Mouse (Mus musculus) midbrain, embryonic 14.5 days (tissue): ENCODE data around the gene Mapk1. TPM values are rescaled to one million over a fixed set of nuclear protein-coding genes. Genes with fewer than 3 reads are reported as not detected.

Source experiments
- ATAC-seq: fragments of 200-750 bp; cut with Nextera tagmentation; 2 replicates; pipeline ENCODE4 v1.8.0; 2017; ENCODE audit warnings: moderate number of reproducible peaks, moderate library complexity; ENCODE audit not compliant: low FRiP score, low TSS enrichment
- DNase-seq: peaks from one replicate; pipeline ENCODE4 v3.0.0-alpha.2; 2015
- H3K27ac ChIP-seq: fragments of 300-500 bp; sonication (generic); replicated peaks from 2 replicates; pipeline ENCODE4 v1.5.1; 2014; ENCODE audit warnings: mild to moderate bottlenecking, low read depth, low read length, moderate library complexity
- H3K27me3 ChIP-seq: fragments of 300-500 bp; sonication (generic); 2 replicates; pipeline ENCODE4 v1.6.1; 2014; ENCODE audit warnings: low read length, control low read depth, mixed read lengths; ENCODE audit not compliant: control insufficient read depth, insufficient read depth
- H3K36me3 ChIP-seq: fragments of 300-500 bp; sonication (generic); 2 replicates; pipeline ENCODE4 v1.6.1; 2014; ENCODE audit warnings: low read length, control low read depth; ENCODE audit not compliant: control insufficient read depth, insufficient read depth
- H3K4me1 ChIP-seq: fragments of 300-500 bp; sonication (generic); 2 replicates; pipeline ENCODE4 v1.6.1; 2014; ENCODE audit warnings: mild to moderate bottlenecking, antibody characterized with exemption, low read length, control low read depth; ENCODE audit not compliant: control insufficient read depth, insufficient read depth
- H3K4me2 ChIP-seq: fragments of 300-500 bp; sonication (generic); 2 replicates; pipeline ENCODE4 v1.6.1; 2014; ENCODE audit warnings: mild to moderate bottlenecking, low read length, moderate library complexity
- H3K4me3 ChIP-seq: fragments of 300-500 bp; sonication (generic); replicated peaks from 2 replicates; pipeline ENCODE4 v1.5.1; 2014; ENCODE audit warnings: low read depth, low read length
- H3K9ac ChIP-seq: fragments of 300-500 bp; sonication (generic); replicated peaks from 2 replicates; pipeline ENCODE4 v1.6.1; 2014; ENCODE audit warnings: mild to moderate bottlenecking, low read length, moderate library complexity
- H3K9me3 ChIP-seq: fragments of 300-500 bp; sonication (generic); 2 replicates; pipeline ENCODE4 v1.6.1; 2016; ENCODE audit warnings: low read length, control low read depth, mixed read lengths; ENCODE audit not compliant: control insufficient read depth
- WGBS: fragments of 180-500 bp; shearing (Covaris S2); extraction: QIAGEN DNeasy Blood & Tissue Kit; methylation state at CpG from one replicate; pipeline ENCODE4 v1.1.7; 2014; 5-methylcytosine and 5-hydroxymethylcytosine counted together
- polyA plus RNA-seq: library from polyadenylated mRNA; unstranded; fragments of >200 nt; fragmentation: Nextera tagmentation; extraction: Ambion mirVana; gene quantifications from 2 replicates; pipeline ENCODE4 v1.2.1, GENCODE M21; 2014

Gene Mapk1
- polyA plus RNA-seq, 1 experiment from 2014 or later: 219 TPM

DNA sequence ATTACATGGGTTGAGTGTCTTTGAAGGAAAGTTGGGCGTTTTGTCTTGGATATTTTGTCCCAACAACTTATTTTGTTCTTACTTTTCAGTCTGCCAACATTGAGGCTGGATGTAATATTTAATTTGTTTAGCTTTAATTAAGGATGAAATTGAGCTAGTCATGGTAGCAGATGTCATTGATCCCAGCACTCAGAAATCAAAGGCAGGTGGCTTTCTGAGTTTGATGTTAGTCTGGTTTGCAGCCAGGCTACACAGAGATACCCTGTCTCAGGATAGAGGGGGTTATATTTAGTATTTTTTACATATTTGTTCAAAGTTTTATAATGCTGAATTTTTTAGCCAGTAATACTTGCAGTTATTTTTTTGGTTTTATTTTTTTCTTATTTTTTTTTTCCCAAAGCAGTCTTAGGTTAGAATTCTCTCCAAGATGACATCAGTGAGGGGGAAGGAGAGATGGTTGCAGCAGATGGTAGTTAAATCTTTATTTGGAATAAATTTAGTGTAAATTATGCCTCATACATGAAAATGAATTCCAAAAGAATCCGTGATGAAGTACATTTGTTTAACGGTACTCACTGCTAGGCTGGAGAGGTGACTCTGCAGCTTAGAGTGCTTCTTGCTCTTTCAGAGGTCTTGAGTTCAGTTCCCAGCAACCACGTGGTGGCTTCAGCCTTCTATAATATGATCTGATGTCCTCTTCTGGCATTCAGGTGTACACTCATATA is 47.0 kb downstream of the Mapk1 start:
- no peak overlapping the region for H3K27ac ChIP-seq
- H3K4me1 ChIP-seq: no peaks in the 10 kb centered on the region
- no peak for ATAC-seq
- peaks cover 42% of the 10 kb centered on the region for H3K36me3 ChIP-seq
- DNase-seq: no peak
- no peak overlapping the region for H3K4me3 ChIP-seq
- H3K27me3 ChIP-seq: no peaks in the 10 kb centered on the region
- H3K9me3 ChIP-seq: no peaks in the 10 kb centered on the region
- H3K9ac ChIP-seq: no peak overlapping the region
- WGBS: 57% methylated on average over 4 of the region's 4 CpGs
- H3K4me2 ChIP-seq: no peak overlapping the region

DNA sequence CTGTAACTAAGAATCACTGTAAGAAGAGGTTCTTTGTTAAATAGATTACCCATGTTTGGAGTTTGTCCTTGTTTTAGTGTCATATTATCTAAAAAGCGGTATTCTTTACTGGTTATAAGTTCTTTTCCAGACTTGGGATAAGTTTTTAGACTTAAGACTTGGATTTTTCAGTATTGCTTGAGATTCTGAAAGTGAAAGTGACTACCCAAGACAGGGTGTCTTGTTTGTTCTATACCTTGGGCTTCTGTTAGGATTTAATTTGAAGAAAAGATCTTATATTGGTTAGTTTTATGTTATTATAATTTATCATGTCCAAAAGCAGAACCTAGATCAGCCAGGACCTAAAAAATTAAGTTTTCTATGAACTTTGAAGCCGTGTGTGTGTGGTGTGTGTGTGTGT is 50.6 kb downstream of the Mapk1 start:
- Histone ChIP-seq H3K36me3 (peaks cover 54% of the 10 kb centered on the region), H3K4me2 (no peak overlapping the region), H3K4me1 (no peaks in the 10 kb centered on the region), H3K27ac (no peak overlapping the region), H3K9ac (no peak overlapping the region), H3K27me3 (no peaks in the 10 kb centered on the region), H3K9me3 (no peaks in the 10 kb centered on the region), H3K4me3 (no peak overlapping the region)
- no peak for DNase-seq
- no peak for ATAC-seq
- WGBS: 95% methylated on average over 2 of the region's 2 CpGs

DNA sequence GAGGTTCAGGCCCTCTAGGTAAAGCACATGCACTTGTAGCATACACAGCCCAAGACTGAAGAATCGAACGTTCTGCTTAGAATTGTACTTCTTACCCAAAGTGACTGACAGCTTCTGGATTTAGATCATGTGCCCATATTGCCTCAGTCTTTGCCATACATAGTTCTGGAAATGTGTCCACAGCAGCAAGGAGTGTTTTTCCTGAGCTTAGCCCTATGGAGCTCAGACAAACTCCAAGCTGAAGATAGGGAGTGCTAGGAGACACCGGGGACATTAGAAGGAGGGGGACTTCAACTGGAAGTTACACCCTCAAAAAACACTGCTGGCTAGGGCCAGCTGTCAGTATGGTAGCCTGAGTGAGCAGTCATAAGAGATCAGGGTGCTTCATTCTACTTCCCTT is 57.5 kb downstream of the Mapk1 start:
- 96% methylated on average over 3 of the region's 3 CpGs for WGBS
- Histone ChIP-seq H3K4me1 (no peaks in the 10 kb centered on the region), H3K9me3 (no peaks in the 10 kb centered on the region), H3K27me3 (no peaks in the 10 kb centered on the region), H3K36me3 (peaks cover 82% of the 10 kb centered on the region), H3K4me3 (no peak overlapping the region), H3K4me2 (no peak overlapping the region), H3K9ac (no peak overlapping the region), H3K27ac (no peak overlapping the region)
- no peak for ATAC-seq
- no peak for DNase-seq

DNA sequence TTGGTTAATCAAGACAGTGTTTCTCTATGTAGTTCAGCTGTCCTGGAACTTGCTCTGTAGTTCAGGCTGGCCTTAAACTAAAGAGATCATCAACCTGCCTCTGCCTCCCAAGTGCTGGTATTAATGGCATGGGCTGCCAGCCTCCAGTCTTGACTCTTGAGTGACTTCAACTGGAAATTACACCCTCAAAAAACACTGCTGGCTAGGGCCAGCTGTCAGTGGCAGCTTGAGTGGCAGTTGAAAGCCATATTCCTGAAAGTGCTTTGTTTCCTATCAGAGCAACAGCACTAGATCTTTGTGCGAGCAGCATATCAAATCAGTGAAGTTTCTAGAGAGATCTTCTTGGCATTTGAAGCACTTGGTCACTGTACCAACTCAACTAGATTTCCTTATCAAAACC is 58.2 kb downstream of the Mapk1 start:
- Histone ChIP-seq H3K9ac (no peak overlapping the region), H3K36me3 (peaks cover 81% of the 10 kb centered on the region), H3K4me1 (no peaks in the 10 kb centered on the region), H3K4me2 (no peak overlapping the region), H3K4me3 (no peak overlapping the region), H3K27ac (no peak overlapping the region), H3K9me3 (no peaks in the 10 kb centered on the region), H3K27me3 (no peaks in the 10 kb centered on the region)
- ATAC-seq (no peak), DNase-seq (no peak)
- WGBS: 90% methylated on average over 1 of the region's 1 CpGs

DNA sequence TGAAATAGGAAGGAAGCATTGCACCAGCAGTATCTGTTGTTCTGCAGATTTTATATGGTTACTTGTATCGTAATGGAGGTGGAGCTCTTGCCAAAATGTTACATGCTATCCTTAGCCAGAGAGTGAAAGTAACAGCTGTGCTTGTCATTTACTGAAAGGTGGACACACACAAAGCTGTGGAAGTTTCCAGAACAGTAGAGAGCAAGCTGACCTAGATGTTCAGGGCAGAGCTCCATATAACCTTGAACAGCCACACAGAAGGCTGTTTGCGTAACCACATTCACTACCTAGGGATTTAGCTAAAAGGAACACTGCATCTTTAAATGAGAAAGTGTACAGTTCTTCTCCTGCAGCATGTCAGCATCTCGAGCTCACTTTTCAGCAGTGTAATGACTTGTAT is 61.1 kb downstream of the Mapk1 start:
- no peaks in the 10 kb centered on the region for H3K4me1 ChIP-seq
- no peak overlapping the region for H3K27ac ChIP-seq
- H3K36me3 ChIP-seq: peaks cover 75% of the 10 kb centered on the region
- no peaks in the 10 kb centered on the region for H3K27me3 ChIP-seq
- ATAC-seq (no peak), DNase-seq (no peak)
- H3K4me3 ChIP-seq: no peak overlapping the region
- no peaks in the 10 kb centered on the region for H3K9me3 ChIP-seq
- WGBS: 94% methylated on average over 3 of the region's 3 CpGs
- no peak overlapping the region for H3K4me2 ChIP-seq
- no peak overlapping the region for H3K9ac ChIP-seq

DNA sequence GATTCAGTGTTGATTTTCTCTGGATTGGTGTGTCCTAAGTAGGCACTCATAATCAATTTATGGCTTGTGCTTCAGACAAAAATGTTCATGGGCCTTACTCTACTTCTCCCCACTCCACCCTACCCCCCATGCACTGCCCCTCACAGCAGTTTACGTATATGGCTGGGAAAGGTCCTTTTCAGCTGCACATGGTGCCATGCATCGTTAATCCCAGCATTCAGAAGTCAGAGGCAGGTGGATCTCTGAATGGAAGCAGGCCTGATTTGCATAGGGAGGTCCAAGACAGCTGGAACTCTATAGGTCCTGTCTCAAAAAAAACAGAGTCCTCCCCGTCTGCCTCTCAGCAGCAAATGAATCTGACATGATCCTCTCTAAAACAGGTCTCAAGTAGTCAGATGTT is 62.1 kb downstream of the Mapk1 start:
- no peak overlapping the region for H3K27ac ChIP-seq
- 9% methylated on average over 3 of the region's 3 CpGs for WGBS
- no peaks in the 10 kb centered on the region for H3K9me3 ChIP-seq
- DNase-seq (no peak), ATAC-seq (no peak)
- H3K9ac ChIP-seq: no peak overlapping the region
- no peak overlapping the region for H3K4me3 ChIP-seq
- H3K36me3 ChIP-seq: peaks cover 74% of the 10 kb centered on the region
- H3K27me3 ChIP-seq: no peaks in the 10 kb centered on the region
- H3K4me2 ChIP-seq: no peak overlapping the region
- no peaks in the 10 kb centered on the region for H3K4me1 ChIP-seq

DNA sequence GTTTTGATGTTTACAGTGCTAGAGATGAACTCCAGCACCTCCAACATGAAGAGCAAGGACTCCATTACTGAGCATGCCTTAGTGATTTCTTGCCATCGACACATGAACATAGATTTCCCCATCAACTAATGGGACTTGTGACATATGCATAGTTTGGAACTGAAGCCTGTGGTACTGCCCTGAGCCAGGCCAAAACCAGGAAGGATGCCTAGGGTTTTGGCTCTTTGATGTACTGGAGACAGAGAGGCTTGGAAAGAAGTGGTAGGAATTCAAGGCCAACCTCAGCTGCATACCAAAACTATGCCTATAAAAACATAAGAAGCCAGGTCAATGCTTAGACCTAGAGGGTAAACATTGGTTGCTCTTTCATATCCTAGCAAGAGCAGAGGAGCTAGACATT is 66.7 kb downstream of the Mapk1 start:
- Histone ChIP-seq H3K36me3 (peaks cover 38% of the 10 kb centered on the region), H3K27me3 (no peaks in the 10 kb centered on the region), H3K27ac (no peak overlapping the region), H3K4me1 (no peaks in the 10 kb centered on the region), H3K4me2 (no peak overlapping the region), H3K9ac (no peak overlapping the region), H3K9me3 (no peaks in the 10 kb centered on the region), H3K4me3 (no peak overlapping the region)
- DNase-seq (no peak), ATAC-seq (no peak)
- 98% methylated on average over 1 of the region's 1 CpGs for WGBS

DNA sequence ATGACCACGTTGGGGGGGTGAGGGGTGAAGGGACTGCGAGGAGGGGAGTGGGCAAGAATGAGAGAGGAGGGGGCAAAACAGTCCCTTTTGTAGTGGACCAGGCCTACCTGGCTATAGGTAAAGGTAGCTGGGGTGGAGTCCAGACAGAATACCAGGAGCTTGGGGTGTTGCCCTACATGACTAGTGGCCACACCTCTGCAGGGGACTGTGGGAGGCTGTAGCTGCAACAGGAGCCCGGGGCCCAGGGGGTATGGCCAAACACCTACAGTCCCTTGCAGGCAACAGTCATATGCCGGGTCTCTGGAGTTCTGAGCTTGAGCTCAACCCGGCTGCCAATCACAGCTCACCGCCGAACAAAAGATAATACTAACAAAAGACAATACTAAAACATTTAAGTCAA is 68.9 kb downstream of the Mapk1 start:
- Histone ChIP-seq H3K9ac (no peak overlapping the region), H3K27me3 (no peaks in the 10 kb centered on the region), H3K36me3 (peaks cover 24% of the 10 kb centered on the region), H3K9me3 (no peaks in the 10 kb centered on the region), H3K27ac (no peak overlapping the region), H3K4me3 (no peak overlapping the region), H3K4me1 (0 out of 2 replicates have a peak, but pooled peaks cover 5% of the 10 kb centered on the region), H3K4me2 (no peak overlapping the region)
- 79% methylated on average over 7 of the region's 7 CpGs for WGBS
- ATAC-seq (no peak), DNase-seq (no peak)

DNA sequence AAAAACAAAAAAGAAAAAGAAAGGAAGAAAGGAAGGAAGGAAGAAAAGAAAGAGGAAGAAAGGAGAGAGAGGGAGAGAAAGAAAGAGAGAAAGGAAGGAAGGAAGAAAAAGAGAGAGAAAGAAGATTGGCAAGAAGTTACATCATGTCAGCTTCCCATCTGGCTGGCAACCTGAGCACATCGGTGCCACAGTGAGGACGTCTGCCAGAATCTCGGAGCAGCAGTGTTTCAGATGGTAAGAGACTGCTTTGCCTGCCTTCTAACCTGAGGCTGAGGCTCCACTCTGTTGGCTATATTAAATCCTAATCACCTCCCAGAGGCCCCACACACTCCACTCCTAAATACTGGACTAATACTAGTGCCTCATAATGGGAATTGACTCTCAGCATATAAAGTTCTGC is 70.7 kb downstream of the Mapk1 start:
- DNase-seq: no peak
- no peak for ATAC-seq
- H3K4me2 ChIP-seq: no peak overlapping the region
- H3K27me3 ChIP-seq: no peaks in the 10 kb centered on the region
- H3K36me3 ChIP-seq: peaks cover 9% of the 10 kb centered on the region
- H3K4me1 ChIP-seq: 0 out of 2 replicates have a peak, but pooled peaks cover 5% of the 10 kb centered on the region
- H3K27ac ChIP-seq: no peak overlapping the region
- WGBS: 63% methylated on average over 3 of the region's 3 CpGs
- H3K9ac ChIP-seq: no peak overlapping the region
- H3K9me3 ChIP-seq: no peaks in the 10 kb centered on the region
- H3K4me3 ChIP-seq: no peak overlapping the region
